Mouse (Mus musculus) cerebellum, adult 11 months (tissue): ENCODE measurements around the gene Asrgl1.

ENCODE experiments used
- DNase-seq: peaks from one replicate; pipeline ENCODE4 v3.0.0; 2022

The Asrgl1 gene

DNA sequence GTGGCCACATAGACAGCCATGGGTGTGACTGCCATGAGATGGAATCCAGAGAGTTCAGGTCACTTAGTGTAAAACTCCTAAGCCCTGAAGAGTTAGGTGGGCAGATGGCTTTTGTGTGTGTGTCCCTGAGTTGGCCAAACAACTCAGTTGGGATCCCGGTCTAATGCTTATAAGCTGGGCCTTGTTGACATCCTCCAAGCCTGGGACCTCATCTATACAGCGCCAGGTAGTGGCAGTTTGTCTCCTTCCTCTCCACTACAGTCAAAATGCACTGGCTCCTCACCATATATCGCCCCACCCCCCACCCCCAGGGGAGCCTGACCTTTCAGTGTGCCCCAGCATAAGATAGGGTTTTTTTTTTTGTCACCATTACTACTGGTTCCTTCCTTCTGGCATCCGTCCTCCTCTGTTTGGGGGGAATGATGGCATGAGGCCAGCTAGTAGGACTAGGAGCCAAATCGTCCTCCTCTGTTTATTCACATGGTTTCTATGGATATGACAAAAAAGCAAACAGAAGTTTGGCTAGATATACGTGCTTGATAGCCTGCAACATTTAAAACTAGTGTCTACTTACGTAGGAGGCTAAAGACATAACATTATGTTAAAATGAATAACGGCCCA lies 65.6 kb downstream of the Asrgl1 start:
- no peak for DNase-seq

DNA sequence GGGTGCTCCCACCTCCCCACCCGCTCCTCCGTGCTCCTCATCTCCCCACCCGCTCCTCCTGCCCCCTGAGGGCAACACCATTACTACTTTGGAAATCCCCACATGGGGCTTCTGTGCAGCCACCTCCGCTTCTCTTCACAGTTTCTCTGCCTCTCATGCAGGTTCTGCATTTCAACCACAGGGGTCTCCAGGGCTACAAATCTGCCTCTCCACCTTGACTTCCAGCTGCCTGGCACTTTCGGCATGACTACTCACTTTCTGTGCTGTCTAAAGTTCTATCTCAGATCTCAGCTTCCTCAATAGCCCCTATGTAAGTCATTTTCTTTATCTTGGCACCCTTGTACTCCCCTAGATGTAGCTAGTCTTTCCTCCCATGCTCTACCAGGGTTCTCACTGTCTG lies 68.1 kb downstream of the Asrgl1 start:
- no peak for DNase-seq

DNA sequence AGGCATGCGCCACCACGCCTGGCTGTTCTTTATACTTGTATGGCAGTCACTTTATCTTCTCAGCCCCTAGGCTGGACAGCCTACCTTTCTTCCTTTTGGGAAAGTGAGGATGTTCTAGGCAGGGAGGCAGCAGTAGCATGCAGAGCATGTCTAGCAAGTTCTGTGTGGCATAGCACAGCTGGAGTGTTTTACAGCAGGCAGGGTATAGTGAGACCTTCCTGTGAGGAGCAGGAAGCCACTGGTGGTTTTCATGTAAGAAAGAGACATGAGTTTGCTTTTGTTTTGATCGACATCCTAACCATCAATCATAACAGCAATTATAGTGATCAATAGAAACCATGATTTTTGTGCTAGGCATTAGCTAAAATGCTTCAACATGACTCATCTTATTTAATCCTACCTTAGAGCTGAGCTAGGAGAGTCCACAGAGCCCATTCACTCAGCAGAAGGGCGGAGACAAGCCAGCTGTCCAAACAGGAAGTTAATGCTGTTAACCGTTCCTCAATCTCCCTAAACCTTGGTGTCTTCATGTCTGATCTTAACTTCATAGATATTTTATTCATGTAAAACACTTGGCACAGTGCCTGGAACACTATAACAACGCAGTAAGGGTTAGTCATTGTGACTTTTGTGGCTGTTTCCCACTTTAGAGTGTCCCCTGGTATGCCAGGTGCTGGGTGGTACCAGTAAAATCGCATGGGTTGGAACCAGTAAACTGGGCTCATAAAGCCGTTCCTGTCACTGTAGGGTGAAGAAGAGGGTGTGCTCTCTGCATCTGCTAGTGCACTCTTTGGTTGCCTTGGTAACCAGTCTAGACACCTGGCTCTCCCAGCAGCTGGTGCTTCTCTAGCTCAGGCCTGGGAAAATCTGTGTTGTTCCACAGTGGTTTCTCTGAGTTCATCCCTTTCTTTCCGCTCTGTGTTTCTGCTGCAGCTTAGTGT lies 69.5 kb downstream of the Asrgl1 start:
- no peak for DNase-seq

DNA sequence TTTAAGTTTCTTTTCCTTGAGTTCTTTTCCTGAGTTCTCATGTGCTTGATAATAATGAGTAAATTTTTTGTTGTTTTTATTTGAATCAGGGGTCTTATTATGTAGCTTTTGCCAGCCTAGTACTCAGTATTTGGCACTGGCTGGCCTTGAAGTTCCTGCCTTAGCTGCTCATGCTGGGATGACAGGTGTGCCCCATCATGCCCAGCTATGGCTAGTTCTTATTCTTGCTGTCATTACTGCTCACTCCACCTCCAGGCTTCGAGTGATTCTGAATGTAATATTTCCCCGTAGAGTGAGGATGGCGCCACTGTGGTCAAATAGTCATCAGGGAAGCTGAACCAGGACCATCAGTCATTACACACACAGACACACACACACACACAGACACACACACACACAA lies 71.6 kb downstream of the Asrgl1 start:
- no peak for DNase-seq

DNA sequence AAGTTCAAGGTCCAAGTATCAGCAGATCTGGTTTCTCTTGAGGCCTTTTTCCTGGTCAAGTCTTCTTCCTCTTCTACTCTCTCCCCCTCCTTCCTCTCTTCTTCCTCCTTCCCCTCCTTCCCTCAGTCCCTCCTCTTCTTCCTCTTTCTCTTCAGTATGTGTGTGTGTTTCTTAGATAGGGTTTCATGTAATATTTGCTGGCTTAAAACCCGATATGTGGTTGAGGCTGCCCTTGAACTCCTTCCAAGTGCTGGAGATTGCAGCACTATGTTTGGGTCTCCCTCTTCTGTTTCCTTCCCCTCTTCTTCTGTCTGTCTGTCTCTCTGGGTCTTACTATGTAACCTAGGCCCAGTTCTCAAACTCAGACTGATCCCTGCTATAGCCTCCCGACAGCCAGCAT lies 72.6 kb downstream of the Asrgl1 start:
- no peak for DNase-seq

DNA sequence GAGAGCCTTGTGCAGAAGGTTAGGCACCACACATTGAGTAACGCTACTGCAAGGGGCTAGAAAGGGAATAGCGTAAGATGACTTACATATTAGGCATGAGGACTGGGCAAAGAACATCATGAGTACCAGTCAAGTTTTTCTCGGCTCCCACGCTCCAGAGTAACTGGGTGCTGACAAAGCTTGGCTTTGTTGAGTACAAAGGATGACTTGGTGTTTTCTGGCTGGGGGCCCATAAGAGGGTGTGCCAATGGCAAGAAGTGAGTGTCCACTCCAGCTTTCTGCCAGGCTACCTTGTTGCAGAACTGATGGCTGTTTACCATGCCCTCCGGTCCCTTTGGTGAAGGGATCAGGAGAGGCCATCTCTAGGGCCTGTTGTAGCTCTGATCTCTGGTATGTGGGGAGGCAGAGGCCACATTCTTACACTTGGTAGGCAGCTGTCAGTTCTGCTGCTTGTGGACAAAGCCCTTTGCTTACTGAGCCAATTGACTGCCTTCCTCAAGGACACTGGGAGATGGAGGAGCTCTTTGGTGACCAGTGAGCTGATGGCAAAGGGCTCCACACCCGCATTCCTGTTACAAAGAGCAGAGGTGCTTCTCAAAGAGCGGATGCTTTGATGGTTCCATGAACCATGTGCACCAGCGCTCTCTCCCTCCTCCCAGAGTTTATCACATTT lies 74.1 kb downstream of the Asrgl1 start:
- no peak for DNase-seq

DNA sequence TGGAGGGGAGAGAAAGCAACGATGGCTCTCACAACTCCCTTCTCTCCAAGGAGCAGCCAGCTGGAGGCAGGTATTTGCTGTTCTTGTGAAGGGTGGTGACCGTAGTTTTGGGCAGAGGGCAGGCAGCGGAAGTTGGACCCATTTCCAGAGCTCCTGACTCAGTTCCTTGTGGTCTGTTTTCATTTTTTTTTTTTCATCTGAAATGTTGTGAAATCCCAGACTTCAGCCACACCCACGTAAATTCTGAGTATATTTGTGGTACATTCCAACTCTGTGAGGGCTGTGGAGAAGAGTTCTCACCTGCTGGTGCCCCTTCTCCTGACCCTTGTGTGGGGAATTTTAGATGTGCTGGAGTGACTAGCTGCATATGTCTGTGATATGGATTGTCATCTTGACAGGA lies 75.3 kb downstream of the Asrgl1 start:
- DNase-seq = no peak
